Comparison of ENCODE assay signal across 28 mouse cellular contexts in the genomic region with DNA sequence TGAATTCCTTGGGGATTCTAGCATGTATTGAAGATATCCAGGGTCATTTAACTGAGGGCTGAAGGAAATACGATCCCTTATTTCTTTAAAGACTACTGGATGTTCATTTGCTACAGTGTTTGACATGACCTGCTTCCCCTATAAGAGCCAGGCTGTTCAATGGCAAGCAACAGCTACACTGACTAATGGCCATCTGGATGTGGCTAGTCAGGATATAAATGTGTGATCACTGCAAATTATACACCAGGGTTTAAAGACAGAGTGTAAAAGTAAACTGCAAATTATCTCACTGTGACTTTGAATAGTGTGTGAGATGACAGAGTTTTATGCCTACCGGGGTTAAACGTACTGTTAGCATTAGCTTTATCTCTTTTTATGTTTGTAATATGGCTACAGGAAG.
"Had no signal": no experiment of that assay in that cellular context is flagged by ENCODE, and none has a peak within 500 bp of the region (broad histone marks: within the 10 kb centered on the region; RNA-seq: fewer than 3 reads in every experiment).

No protein-coding gene starts in this region.

- ATAC-seq: hindbrain, embryonic 16.5 days; inflammation-experienced regulatory T-cells, adult 6 months; intestine, embryonic 15.5 days; liver, embryonic 12.5 days had no signal

- H3K9me3 ChIP-seq: heart, embryonic 13.5 days; heart, embryonic 15.5 days; hindbrain, embryonic 10.5 days; hindbrain, embryonic 12.5 days; intestine, embryonic 15.5 days; kidney, embryonic 15.5 days; limb, embryonic 13.5 days; limb, embryonic 15.5 days; liver, embryonic 12.5 days had no signal

- H3K27me3 ChIP-seq: heart, embryonic 13.5 days; heart, embryonic 15.5 days; hindbrain, embryonic 12.5 days; intestine, embryonic 15.5 days; kidney, embryonic 15.5 days; limb, embryonic 13.5 days; limb, embryonic 15.5 days; liver, embryonic 12.5 days had no signal

- DNase-seq: gastrocnemius, postnatal 14 days; gastrocnemius, postnatal 36 days; heart, adult 11 months; heart, adult 2 months; heart, postnatal 4 days; kidney, adult 11 months; kidney, adult 2 months; kidney, adult 9 months; kidney, postnatal 14 days; kidney, postnatal 36 days; layer of hippocampus, adult 9-11 months; layer of hippocampus, postnatal 36 days; lung, adult 18-20 months had no signal

- H3K36me3 ChIP-seq: heart, embryonic 13.5 days; heart, embryonic 15.5 days; hindbrain, embryonic 10.5 days; hindbrain, embryonic 12.5 days; intestine, embryonic 15.5 days; kidney, embryonic 15.5 days; limb, embryonic 13.5 days; limb, embryonic 15.5 days; liver, embryonic 12.5 days had no signal

- H3K27ac ChIP-seq: heart, adult 2 months; heart, embryonic 13.5 days; heart, embryonic 15.5 days; hindbrain, embryonic 10.5 days; hindbrain, embryonic 12.5 days; hindbrain, embryonic 14.5 days; intestine, embryonic 15.5 days; kidney, embryonic 15.5 days; kidney, postnatal 0 days; limb, embryonic 13.5 days; limb, embryonic 15.5 days; liver, embryonic 12.5 days; liver, embryonic 14.5 days had no signal

- H3K4me1 ChIP-seq: heart, embryonic 13.5 days; heart, embryonic 15.5 days; hindbrain, embryonic 10.5 days; hindbrain, embryonic 12.5 days; intestine, embryonic 15.5 days; kidney, embryonic 15.5 days; limb, embryonic 15.5 days; liver, embryonic 12.5 days had no signal

- H3K9ac ChIP-seq: heart, embryonic 13.5 days; heart, embryonic 15.5 days; hindbrain, embryonic 12.5 days; hindbrain, embryonic 14.5 days; intestine, embryonic 15.5 days; kidney, embryonic 15.5 days; limb, embryonic 13.5 days; limb, embryonic 15.5 days; liver, embryonic 12.5 days; liver, embryonic 14.5 days had no signal

- H3K4me2 ChIP-seq: heart, embryonic 11.5 days; heart, embryonic 13.5 days; heart, embryonic 15.5 days; hindbrain, embryonic 12.5 days; hindbrain, embryonic 14.5 days; intestine, embryonic 15.5 days; kidney, embryonic 15.5 days; limb, embryonic 13.5 days; limb, embryonic 15.5 days; liver, embryonic 12.5 days had no signal

- H3K4me3 ChIP-seq: heart, adult 2 months; heart, embryonic 13.5 days; heart, embryonic 15.5 days; hindbrain, embryonic 10.5 days; hindbrain, embryonic 12.5 days; intestine, embryonic 15.5 days; kidney, embryonic 15.5 days; limb, embryonic 13.5 days; limb, embryonic 15.5 days; liver, embryonic 12.5 days had no signal
